Mouse (Mus musculus): ENCODE measurements around the gene Prpf18.
"Not testable (repeated sequence)": the region's sequence is repeated elsewhere in the genome, so short reads cannot be mapped to it uniquely, and the experiment has no call there.

The Prpf18 gene

DNA sequence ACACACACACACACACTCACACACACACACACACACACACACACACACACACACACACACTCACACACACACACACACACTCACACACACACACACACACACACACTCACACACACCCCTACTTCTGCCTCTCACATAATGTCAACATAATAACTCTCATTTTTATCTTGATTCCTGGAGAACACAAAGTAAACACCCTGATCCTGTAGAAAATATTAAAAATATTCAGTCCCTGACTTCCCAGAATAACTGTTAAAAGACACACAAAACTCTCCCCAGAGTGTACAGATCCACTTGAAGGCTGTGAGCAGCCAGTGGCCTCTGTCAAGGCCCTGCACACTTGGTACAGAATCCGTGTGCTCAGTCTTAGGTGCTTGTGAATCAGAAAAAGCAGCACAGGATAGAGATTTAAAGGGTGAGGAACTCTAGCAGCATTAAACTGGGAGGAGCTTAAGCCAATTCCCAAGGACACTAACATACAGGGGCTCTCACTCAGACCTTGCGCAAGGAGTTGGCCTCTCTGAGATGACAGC, 36.8 kb downstream of the Prpf18 start:
- in situ Hi-C loops (cut with MboI, MseI) = no loop called here

DNA sequence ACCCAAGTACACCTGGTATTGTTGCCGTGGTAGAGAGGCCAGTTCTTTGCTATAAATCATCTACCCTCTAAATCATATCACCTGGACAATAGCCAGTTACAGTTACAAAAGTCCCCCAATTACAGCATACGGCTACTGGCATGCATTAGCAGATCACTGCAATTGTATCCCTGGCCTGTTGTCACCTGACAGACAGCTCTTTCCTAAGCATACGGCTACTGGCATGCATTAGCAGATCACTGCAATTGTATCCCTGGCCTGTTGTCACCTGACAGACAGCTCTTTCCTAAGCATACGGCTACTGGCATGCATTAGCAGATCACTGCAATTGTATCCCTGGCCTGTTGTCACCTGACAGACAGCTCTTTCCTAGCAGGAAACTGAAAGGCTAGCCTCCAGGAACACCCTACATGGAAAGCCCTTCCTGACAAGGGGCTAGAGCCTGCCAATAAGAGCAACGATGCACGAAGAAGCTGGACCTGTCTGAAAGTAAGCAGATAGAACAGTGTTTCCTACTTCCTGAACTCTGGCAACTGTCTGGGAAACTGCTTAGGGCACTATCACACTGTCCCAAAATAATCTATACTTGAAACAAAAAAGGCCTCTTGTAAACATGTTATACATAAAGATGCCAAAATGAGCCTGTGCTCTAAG, 37.5 kb downstream of the Prpf18 start:
- in situ Hi-C loops (cut with MboI, MseI) = not testable (repeated sequence)

DNA sequence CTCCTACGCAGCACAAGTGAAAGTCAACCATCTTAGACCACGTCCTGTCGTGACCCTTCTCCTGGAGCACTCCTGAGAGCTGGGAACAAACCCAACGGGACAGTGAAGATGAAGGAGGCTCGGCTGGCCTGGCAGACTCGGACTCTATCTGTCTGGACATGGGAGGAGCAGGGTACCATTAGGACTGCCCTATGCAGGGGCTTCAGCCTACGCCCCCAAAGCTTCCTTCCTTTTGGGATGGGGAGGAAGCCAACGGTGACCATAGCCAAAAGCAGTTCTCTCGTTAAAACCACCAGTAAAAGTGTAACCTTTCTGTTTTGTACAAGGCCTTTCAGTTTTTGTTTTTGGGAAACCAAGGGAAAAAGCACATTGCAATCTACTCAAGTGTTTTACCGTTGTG, 40.2 kb downstream of the Prpf18 start:
- in situ Hi-C loops (cut with MboI, MseI) = no loop called here

DNA sequence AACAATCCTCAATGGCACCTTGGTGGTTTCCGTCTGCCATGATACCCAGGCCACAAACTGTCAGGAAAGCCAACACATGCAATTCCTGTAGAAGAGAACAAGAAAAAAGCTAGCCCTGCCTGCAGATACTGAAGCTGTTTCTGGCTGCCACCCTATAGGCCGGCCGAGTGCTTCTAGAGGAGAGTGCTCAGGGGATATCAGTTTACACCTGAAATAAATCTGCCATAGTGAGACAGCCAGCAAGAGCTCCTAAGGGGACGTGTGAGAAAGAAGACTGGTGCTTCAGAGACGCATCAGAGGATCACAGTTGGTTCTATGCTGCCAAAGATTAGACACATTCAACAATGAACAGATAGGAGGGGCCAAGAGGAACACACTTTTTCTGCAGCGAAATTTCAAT, 40.6 kb downstream of the Prpf18 start:
- in situ Hi-C loops (cut with MboI, MseI) = no loop called here

DNA sequence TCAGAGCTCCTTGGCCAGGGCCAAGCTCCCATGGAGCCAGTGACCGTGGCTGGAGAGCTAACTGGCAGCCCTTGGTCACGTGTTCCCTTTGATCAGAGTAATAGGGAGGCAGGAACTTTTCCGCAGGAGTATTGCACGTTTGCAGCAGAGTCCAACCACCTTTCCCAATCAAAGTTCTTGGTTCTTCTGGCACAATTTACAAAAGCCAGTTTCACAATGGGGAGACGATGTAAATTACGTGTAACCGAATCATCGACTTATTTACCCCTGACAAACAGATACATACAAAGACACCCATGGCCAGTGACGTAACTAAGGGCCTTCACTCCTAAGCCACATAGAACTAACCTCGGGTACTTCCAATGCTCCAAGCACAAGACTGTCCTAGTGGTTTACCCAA, 42.5 kb downstream of the Prpf18 start:
- in situ Hi-C loops (cut with MboI, MseI) = no loop called here

DNA sequence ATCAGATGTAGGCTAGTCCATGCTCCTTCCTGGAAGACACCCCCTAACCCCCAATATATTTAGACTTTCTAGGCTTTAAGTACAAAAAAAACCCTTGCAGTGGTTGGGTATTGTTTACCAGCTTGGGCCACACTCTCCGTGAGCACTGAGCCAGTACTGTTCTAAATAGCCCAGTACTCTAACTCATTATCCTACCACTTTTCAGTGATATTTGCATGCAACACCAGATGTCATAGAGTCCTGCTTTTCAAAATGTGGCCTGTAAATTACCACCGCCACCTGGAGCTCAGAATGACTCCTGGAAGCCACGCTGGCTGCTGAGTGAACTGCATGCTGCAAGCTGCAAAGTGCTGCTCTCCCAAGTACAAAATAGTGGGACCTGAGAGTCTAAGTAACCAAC, 43.7 kb downstream of the Prpf18 start:
- in situ Hi-C loops (cut with MboI, MseI) = no loop called here

DNA sequence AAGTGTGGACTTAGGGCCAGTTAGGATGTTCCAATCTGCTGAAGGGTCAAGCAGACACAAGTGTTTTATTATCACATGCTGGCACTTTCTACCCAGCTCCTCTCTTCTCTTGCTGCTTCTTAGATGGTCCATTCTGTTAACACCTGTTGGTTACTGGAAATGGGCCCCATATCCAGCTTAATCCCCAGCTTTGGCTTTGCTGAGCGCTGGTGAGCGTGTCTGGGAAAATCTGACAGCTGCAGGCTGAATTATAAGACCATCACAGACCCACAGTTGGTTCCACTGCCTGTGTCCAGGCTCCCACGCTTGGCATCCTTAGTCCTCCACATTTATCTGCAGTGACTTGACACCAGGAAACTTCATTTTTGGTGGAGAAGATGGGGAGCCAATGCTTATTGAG, 45.4 kb downstream of the Prpf18 start:
- in situ Hi-C loops (cut with MboI, MseI) = no loop called here

DNA sequence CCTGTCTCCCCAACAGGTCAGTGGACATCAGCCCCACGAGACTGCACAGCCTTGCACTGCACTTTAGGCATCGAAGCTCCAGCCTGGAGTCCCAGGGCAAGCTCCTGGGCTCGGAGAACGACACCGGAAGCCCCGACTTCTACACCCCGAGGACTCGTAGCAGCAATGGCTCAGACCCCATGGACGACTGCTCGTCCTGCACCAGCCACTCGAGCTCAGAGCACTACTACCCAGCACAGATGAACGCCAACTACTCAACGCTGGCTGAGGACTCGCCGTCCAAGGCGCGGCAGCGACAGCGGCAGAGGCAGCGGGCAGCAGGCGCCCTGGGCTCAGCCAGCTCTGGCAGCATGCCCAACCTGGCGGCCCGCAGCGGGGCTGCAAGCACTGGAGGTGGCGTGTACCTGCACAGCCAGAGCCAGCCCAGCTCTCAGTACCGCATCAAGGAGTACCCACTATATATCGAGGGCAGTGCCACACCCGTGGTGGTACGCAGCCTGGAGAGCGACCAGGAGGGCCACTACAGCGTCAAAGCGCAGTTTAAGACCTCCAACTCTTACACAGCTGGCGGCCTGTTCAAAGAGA, 48.5 kb downstream of the Prpf18 start:
- in situ Hi-C loops (cut with MboI, MseI) = no loop called here

DNA sequence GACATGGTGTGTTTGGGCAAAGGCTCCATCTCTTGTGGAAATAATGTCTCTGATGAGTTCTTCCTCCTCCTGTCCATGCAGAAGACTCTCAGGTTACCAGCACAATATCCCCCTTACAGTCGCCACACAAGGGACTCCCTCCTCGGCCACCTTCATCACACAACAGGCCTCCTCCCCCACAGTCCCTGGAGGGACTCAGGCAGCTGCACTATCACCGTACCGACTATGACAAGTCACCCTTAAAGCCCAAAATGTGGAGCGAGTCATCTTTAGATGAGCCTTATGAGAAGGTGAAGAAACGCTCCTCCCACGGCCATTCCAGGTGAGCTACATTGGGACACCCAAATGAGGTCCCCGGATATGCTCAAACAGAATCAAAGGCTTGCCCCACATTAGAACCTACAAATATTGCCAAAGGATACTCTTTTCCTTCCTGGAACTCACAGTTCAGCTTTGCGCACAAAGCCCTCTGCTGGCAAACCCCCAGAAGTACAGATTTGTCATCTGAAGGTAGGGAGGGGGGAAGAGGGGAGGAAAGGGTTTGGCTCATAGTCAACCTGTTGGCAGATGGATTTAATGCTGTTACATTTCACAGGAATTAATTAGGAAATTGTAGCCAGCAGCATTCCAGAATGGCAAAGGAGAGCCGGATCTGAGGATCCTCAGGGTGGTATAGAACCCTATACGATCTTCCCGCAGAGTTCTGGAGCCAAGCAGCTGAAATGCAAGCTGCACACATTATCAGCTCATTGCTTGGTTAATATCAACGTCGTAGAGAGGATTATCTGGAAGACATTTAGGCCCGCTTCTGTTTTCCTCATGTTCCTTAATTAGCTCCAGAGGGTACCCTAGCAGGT, 50.7 kb downstream of the Prpf18 start:
- in situ Hi-C loops (cut with MboI, MseI) = no loop called here

DNA sequence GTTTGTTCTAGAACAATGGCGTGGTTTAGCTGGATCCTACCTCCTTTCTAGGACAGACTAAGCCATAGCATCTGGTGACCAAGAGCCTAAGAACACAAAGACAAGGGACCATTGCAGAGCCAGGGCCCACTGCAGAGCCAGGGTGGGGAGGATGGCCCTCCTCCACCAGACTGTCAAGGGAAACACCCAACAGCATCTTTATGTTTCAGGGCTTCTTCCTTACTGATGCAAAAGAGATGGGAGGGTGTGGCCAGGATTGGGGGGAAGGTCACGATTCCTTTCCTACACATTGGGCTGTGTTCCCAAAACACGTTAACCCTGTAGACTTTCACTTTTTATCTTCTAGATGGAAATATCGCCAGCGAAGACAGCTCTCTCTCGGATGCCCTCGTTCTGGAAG, 54.9 kb downstream of the Prpf18 start:
- in situ Hi-C loops (cut with MboI, MseI) = no loop called here

DNA sequence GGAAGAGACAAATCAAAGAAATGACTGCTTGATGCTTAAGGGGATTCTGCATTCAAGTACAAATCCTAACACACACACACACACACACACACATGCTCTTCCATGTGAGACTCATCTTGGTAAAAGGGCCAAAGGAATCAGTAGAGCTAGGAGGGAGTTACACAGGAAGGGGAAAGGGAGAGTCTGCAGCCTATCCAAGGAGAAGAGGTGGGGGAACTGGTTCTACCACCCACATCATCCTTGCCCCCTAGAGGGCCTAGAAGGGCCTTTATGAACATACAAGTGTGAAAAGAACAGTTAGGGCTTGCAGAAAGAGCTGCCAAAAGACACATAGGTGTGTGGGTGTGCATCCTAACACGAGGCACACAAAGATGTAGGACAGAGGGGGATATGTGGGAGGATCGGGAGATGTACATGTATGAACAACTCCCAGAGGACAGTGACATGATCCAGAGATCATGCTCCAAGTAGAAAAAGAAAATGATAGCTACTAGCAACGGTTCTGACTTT, 58.0 kb downstream of the Prpf18 start:
- in situ Hi-C loops (cut with MboI, MseI) = loop anchor here (5.0 kb wide), 1 partner anchor 97 kb away; no protein-coding TSS in a partner anchor

DNA sequence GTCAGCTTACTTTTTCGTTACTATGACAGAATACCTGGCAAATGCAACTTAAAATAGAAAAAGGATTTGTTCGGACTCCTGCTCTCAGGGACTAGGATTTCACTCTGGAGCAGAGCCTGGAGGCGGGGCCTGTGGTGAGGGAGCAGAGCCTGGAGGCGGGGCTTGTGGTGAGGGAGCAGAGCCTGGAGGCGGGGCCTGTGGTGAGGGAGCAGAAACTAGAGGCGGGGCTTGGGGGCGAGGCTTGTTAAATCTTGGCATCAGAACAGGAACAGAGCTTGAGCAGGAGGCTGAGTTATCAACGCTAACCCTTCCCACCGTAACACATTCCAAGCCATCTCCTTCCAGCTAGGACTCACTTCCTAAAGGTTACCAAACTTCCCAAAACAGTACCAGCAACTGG, 58.5 kb downstream of the Prpf18 start:
- in situ Hi-C loops (cut with MboI, MseI) = loop anchor here (5.0 kb wide), 1 partner anchor 96 kb away; no protein-coding TSS in a partner anchor

DNA sequence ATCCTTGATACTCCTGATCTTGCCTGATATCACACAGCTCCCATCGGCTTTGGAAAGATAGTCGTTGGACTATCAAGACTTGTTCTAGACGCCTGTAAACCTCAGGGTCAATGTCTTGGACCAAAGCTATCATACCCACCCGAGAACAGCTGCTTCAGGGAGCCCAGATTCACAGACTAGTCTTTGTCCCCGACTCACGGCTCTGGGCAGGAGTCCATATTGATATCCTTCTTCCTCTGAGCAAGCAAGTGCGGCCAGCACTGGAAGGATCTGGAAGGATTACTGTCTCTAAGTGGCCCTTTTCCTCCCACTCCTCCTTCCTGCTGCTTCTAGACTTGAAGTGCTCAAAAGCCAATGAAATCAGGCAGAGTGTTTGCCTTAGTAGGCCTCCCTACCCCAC, 59.2 kb downstream of the Prpf18 start:
- in situ Hi-C loops (cut with MboI, MseI) = loop anchor here (5.0 kb wide), 1 partner anchor 95 kb away; no protein-coding TSS in a partner anchor

DNA sequence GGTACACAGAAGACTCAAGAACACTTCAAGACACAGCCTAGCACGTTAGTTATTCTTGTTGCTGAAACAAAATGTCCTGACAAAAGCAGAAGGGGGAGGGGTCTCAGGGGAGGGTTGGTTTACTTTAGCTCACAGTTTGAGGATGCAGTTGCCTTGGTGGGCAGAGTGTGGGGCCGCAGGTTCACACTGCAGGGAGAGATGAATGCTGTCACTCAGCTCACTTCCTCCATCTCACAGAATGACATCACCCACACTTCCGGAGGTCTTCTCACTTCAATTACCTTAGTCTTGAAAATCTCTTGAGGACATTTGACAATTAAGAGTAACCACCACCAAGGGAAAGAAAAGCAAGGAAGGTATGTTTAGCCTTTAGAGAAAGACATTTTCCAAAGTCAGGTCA, 60.3 kb downstream of the Prpf18 start:
- in situ Hi-C loops (cut with MboI, MseI) = loop anchor here (5.0 kb wide), 1 partner anchor 94 kb away; no protein-coding TSS in a partner anchor

DNA sequence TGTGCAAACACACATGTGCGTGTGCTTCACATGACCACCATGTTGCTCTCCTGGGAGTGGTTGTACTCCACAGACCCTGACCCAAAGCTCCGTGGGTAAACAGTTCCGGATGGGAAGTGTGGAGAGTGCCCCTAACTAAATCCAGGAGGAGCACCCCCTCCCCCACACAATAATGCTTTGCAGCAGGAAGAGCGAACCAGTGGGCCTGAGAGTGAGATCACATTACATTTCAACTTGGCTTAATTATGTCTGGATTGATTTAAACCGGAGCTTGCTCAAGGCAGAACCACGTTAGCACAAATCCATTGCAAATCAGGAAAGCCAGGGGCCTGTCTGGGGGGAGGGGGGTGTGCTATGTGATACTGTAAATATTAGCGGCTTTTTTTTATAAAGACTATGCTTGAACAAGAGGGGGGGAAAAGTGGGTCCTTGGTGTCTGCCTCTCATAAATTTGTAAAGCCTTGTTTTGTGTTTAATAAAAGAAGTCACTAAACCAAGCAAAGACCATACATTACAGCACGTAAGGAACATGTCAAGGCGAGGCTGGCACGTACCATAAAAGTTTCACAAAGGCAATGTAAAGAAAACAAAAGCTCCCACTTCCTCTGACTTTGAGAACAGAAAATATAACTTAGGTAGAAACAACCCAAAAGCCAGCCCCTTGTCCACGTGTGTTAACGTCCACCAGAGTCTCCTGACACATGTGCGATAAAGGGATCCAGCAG, 64.1 kb downstream of the Prpf18 start:
- in situ Hi-C loops (cut with MboI, MseI) = no loop called here

DNA sequence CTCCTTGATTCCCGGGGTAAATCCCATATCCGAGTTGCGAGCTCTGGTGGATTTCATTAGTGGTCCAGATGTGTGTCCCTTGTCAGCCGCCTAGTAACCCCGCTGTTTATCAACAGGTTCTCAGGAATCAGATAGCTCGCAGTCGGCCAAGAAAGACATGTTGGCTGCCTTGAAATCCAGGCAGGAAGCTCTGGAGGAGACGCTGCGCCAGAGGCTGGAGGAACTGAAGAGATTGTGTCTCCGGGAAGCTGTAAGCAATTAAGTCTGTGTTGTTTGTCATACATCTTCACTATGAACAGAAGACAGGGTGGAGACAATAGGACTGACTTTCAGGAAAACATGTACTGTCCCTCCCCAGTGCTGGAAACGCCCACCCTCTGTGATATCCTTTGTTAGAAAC, 65.7 kb downstream of the Prpf18 start:
- in situ Hi-C loops (cut with MboI, MseI) = no loop called here

DNA sequence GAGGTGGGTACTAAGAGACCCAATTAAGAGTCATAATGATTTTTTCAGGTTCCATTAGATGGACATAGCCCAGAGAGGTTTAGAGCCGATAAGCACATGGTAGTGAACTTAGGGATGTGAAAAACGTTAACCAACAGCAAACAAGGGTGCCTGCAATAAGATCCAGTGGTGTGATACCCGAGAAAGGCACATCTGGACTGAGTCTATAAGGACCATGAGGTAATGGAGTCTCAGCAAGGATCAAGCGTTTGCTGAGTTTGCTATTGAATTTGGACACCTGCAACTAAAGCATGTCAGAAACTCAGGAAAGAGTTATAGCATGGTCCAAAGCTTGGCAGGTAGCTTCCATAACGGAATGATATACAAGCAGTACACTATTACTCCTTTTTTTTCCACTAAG, 67.7 kb downstream of the Prpf18 start:
- in situ Hi-C loops (cut with MboI, MseI) = no loop called here

DNA sequence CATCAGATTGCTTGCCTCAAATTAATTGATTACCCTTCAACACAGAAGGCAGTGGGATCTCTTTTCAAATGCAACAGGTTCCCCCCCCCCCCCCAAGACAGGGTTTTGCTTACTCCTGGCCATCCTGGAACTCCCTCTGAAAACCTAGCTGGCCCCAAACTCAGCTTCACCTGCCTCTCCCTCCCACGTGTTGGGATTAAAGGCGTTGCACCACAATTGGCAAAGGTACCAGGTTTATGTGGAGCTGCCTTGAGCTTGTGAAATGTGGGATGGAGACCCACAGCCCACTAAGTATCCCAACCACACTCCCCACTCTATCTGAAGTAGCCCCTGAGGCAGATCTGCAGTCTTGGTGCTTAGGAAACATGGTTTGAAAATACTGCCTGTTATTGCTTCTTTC, 69.0 kb downstream of the Prpf18 start:
- in situ Hi-C loops (cut with MboI, MseI) = no loop called here

DNA sequence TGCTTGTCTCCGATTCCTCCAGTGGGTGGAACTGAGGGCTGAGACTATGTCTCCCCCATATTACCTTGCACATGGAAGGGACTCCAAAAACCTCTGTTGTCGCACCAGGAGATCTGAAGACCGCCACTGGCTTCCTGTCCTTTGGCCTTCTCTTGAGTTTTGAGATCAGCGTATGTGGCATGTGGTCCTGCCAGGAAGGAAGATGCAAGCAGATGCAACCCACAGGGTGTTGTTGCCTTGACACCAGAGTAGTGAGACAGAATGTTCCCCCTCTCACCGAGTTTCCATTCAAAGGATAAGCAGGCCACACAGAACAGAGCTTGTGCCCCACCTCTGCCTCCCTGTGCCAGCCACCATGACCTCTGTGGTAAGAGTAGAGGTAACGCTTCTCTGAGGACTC, 71.2 kb downstream of the Prpf18 start:
- in situ Hi-C loops (cut with MboI, MseI) = no loop called here

DNA sequence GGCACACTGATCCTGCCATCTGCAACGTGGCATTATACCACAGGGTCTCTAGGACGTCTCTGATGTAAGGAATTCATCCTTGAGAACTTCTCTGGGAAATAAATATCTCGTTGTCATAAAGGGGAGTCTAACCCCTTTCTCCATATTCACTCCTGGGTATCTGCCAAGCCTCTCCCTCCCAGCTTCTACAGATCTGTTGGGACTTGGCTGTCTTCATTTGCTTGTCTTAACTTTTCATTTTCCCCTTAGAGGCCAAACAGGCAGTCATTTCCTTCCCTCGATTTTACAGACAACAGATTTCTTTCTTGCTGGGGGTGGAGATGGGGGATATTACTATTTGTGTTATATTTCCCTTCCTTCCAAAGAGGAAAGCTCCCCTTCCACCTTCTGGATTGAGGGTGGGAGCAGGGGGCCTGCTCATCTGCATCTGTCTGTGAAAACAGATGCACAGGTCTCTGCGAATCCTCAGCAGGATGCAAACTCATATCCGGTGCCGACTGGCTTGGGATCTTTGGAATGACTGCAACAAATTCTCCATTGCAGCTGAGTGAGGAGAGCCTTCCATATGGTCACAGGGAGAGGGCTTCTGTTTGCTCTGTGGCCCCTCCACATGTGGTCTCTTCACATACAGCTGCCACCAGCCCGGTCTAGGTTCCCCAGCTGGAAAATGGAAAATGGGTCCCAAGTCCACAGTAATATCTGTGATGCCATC, 72.4 kb downstream of the Prpf18 start:
- in situ Hi-C loops (cut with MboI, MseI) = no loop called here

DNA sequence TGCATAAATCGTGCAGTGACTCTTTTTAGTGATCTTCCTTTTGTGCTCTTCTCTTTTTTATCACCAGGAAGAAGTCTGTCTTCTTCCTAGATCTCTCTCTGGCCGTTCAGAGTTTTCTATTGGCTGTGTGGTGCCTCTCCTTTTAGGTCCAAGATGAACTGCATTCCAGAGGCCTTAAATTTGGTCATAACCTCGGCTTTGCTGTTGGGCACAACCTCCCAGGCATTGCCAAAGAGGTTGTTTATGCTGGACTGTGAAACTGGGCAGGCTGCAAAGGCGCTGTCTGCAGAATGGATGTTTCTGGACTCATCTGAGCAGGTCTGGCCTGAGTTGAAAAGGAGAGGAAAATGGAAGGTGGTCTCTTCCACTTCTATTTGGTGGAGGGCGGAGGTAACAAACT, 73.6 kb downstream of the Prpf18 start:
- in situ Hi-C loops (cut with MboI, MseI) = no loop called here
